Mouse (Mus musculus): ENCODE results near the gene Arl8a. TPM values are rescaled to one million over a fixed set of nuclear protein-coding genes. Genes with fewer than 3 reads are reported as not detected.

Arl8a gene
- polyA plus RNA-seq, 1 experiment from 2014 or later = 55.5 TPM

DNA sequence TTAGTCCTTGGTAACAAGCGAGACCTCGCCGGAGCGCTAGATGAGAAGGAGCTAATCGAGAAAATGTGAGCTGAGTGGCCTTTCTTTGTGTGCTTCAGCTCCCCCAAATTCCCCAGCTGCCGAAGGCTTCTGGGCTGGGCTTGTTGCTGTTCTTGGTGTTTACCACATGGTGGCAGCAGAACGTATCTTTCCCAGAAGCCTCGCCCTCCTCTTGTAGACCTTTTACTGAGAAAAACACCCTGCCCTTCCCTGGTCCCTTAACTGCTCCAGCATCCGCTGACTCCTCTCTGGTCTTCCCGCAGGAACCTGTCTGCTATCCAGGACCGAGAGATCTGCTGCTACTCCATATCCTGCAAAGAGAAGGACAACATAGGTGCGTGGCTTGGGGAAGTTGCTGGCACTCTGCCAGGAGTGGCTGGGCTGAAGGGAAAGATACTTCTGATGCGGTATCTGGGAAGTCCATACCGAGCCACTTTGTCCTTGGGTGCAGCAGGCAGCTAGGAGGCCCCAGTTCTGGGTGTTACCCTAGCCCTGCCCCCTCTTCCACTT is 7.9 kb downstream of the Arl8a start:
- H3K27ac ChIP-seq (ENCODE audit: low read length) = peak overlapping the region; percentile 62
- peaks cover 20% of the 10 kb centered on the region for H3K36me3 ChIP-seq (ENCODE audit: control insufficient read depth, insufficient read depth, low read length)
- H3K4me3 ChIP-seq (ENCODE audit: low read depth, low read length) = peak overlapping the region; percentile 15; the same call in 1 of the 2 replicates
- no peaks in the 10 kb centered on the region for H3K27me3 ChIP-seq (ENCODE audit: control insufficient read depth, insufficient read depth, low read length)
- H3K4me1 ChIP-seq (ENCODE audit: control insufficient read depth, insufficient read depth, low read length) = peaks cover 18% of the 10 kb centered on the region
- peak overlapping the region; percentile 42 for H3K4me2 ChIP-seq (replicated peaks; ENCODE audit: low read depth, low read length)
- peak; percentile 72 for ATAC-seq (ENCODE audit: insufficient number of reproducible peaks, insufficient read depth, low FRiP score, low read depth)
- no peak overlapping the region; the same call in 1 of the 2 replicates for H3K9ac ChIP-seq (replicated peaks; ENCODE audit: low read depth, low read length)
- WGBS = under 1% methylated on average over 14 of the region's 14 CpGs
- H3K9me3 ChIP-seq (ENCODE audit: control insufficient read depth, low read depth, low read length) = no peaks in the 10 kb centered on the region

DNA sequence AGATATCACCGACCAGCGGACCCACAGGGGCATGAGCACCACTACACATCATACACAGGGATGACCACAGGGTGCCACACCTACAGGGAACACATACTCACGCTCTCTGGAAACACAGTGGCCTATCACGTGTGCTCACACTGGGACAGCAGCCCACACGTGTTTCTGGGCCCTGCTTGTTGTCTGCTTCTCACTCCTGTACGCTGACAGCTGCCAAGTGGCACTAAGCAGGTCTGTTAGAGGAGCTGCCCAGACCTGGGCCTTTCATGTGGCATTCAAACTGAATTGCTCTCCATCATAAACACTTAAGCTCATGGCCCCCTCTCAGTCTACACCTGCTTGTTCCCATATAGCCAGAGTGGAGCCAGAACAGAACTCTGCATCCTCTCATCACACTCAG is 9.7 kb downstream of the Arl8a start:
- H3K36me3 ChIP-seq (ENCODE audit: control insufficient read depth, insufficient read depth, low read length) = peaks cover 20% of the 10 kb centered on the region
- WGBS = 90% methylated on average over 6 of the region's 6 CpGs
- H3K4me2 ChIP-seq (replicated peaks; ENCODE audit: low read depth, low read length) = no peak overlapping the region
- H3K4me1 ChIP-seq (ENCODE audit: control insufficient read depth, insufficient read depth, low read length) = peaks cover 20% of the 10 kb centered on the region
- H3K27me3 ChIP-seq (ENCODE audit: control insufficient read depth, insufficient read depth, low read length) = no peaks in the 10 kb centered on the region
- H3K9me3 ChIP-seq (ENCODE audit: control insufficient read depth, low read depth, low read length) = no peaks in the 10 kb centered on the region
- H3K4me3 ChIP-seq (ENCODE audit: low read depth, low read length) = no peak overlapping the region
- no peak overlapping the region for H3K27ac ChIP-seq (ENCODE audit: low read length)
- ATAC-seq (ENCODE audit: insufficient number of reproducible peaks, insufficient read depth, low FRiP score, low read depth) = no peak
- no peak overlapping the region for H3K9ac ChIP-seq (replicated peaks; ENCODE audit: low read depth, low read length)

DNA sequence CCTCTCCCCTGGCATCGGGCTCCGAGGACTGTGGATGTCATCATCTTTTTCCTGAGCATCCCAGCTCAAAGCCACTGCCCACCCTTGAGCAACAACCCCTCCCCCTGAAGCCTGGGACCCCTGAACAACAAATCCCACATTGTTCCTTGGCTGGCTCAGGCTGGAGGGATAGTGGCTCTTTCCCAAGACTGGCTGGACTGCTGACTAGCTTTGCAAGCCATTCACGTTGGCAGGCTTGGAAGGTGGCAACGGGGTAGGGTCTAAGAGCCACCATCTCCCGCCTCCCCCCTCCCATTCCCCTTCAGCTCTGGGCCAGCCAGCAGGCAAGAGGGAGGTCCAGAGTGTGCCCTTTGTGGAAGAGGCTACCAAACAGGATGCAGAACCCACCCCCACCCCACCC is 12.0 kb downstream of the Arl8a start:
- Histone ChIP-seq H3K4me1 (ENCODE audit: control insufficient read depth, insufficient read depth, low read length) (peaks cover 18% of the 10 kb centered on the region), H3K9ac (replicated peaks; ENCODE audit: low read depth, low read length) (no peak overlapping the region), H3K27me3 (ENCODE audit: control insufficient read depth, insufficient read depth, low read length) (no peaks in the 10 kb centered on the region), H3K27ac (ENCODE audit: low read length) (no peak overlapping the region), H3K36me3 (ENCODE audit: control insufficient read depth, insufficient read depth, low read length) (peaks cover 16% of the 10 kb centered on the region), H3K4me2 (replicated peaks; ENCODE audit: low read depth, low read length) (no peak overlapping the region), H3K9me3 (ENCODE audit: control insufficient read depth, low read depth, low read length) (no peaks in the 10 kb centered on the region), H3K4me3 (ENCODE audit: low read depth, low read length) (no peak overlapping the region)
- WGBS = 67% methylated on average over 5 of the region's 5 CpGs
- no peak for ATAC-seq (ENCODE audit: insufficient number of reproducible peaks, insufficient read depth, low FRiP score, low read depth)

DNA sequence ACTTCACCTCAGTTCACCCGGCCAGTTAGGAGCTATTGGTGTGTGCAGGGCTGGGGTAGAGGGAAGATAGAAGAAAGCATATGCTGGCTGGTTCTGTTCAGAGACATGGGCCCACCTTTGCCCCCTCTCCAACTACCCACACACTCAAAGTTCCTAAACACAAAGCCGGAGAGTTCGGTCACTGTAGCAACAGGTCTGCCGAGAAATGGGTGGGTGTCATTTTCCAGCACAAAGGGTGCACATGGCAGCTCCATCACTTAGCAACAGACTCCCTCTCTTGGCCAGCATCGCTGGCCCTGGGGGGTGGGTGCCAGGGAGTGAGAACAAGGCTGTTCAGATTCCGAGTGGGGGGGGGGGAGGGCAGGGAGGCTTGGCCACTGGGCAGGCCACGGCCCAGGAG is 12.4 kb downstream of the Arl8a start:
- whole genome bisulfite sequencing = 56% methylated on average over 7 of the region's 7 CpGs
- ATAC-seq (ENCODE audit: insufficient number of reproducible peaks, insufficient read depth, low FRiP score, low read depth) = no peak; the same call in 1 of the 2 replicates
- Histone ChIP-seq H3K27me3 (ENCODE audit: control insufficient read depth, insufficient read depth, low read length) (no peaks in the 10 kb centered on the region), H3K9me3 (ENCODE audit: control insufficient read depth, low read depth, low read length) (no peaks in the 10 kb centered on the region), H3K9ac (replicated peaks; ENCODE audit: low read depth, low read length) (no peak overlapping the region), H3K4me3 (ENCODE audit: low read depth, low read length) (no peak overlapping the region), H3K36me3 (ENCODE audit: control insufficient read depth, insufficient read depth, low read length) (peaks cover 16% of the 10 kb centered on the region), H3K27ac (ENCODE audit: low read length) (peak overlapping the region; percentile 13; the same call in 1 of the 2 replicates), H3K4me1 (ENCODE audit: control insufficient read depth, insufficient read depth, low read length) (peaks cover 15% of the 10 kb centered on the region), H3K4me2 (replicated peaks; ENCODE audit: low read depth, low read length) (no peak overlapping the region)

DNA sequence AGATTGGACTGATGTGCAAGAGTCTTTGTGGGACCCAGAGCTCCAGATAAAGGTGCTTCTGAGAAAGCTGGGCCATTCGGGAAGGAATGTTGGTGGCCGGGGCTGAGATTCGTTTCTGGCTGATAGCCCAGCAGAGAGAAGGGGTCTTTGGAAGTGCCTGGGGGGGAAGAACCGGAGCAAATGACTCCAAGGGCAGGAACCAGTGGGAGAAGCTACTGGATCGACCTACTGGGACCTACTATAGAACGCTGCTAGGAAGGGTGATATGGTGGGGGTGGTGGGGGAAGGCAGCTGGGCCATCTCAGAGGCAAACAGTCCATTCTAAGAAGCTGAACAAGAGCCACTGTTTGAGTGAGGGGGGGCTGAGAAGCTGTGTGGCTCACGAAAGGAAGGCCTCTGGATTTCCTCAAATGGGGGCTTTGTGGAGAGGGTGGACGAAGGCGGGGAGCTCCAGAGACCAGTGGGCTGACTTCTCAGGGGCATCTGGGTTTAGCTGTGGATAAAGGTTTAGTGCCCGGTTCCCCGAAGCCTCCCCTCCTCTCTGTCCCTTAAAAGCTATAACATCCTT is 13.0 kb downstream of the Arl8a start:
- ATAC-seq (ENCODE audit: insufficient number of reproducible peaks, insufficient read depth, low FRiP score, low read depth) = no peak
- WGBS = 62% methylated on average over 11 of the region's 11 CpGs
- no peak overlapping the region for H3K9ac ChIP-seq (replicated peaks; ENCODE audit: low read depth, low read length)
- no peak overlapping the region for H3K4me3 ChIP-seq (ENCODE audit: low read depth, low read length)
- no peaks in the 10 kb centered on the region for H3K27me3 ChIP-seq (ENCODE audit: control insufficient read depth, insufficient read depth, low read length)
- H3K27ac ChIP-seq (ENCODE audit: low read length) = peak overlapping the region; percentile 13; the same call in 1 of the 2 replicates
- H3K4me1 ChIP-seq (ENCODE audit: control insufficient read depth, insufficient read depth, low read length) = peaks cover 11% of the 10 kb centered on the region
- H3K9me3 ChIP-seq (ENCODE audit: control insufficient read depth, low read depth, low read length) = no peaks in the 10 kb centered on the region
- H3K4me2 ChIP-seq (replicated peaks; ENCODE audit: low read depth, low read length) = no peak overlapping the region
- peaks cover 16% of the 10 kb centered on the region for H3K36me3 ChIP-seq (ENCODE audit: control insufficient read depth, insufficient read depth, low read length)

DNA sequence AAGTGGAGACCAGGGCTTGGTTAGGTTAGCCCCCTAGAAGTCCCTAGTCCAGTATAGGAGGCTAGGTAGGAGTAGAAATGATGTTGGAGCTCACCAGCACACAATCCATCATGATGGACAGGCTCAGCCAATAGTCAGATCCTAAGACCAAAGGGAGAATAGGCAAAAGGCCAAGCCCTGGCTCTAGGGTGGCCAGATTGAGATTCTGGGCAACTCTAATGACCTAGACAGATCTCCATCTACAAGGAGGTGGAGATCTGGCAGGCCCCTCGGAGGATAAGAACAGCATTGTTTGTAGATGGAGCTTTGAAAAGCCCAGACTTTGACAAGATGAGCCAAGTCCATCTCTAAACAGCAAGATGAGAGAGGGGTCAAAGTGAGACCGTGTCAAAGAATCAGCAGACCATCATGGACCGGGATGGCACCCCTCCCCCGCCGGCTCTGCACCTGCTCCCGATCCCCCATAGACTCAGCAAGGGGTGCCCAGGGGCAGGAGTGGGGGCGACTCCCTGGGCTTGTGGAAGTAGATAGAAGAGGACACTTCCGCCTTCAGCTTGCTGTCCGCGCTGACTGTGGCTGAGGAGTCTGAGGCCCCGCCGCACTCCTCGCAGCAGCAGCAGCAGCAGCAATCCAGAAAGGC is 13.9 kb downstream of the Arl8a start:
- no peaks in the 10 kb centered on the region for H3K9me3 ChIP-seq (ENCODE audit: control insufficient read depth, low read depth, low read length)
- H3K4me2 ChIP-seq (replicated peaks; ENCODE audit: low read depth, low read length) = no peak overlapping the region
- ATAC-seq (ENCODE audit: insufficient number of reproducible peaks, insufficient read depth, low FRiP score, low read depth) = no peak
- H3K4me3 ChIP-seq (ENCODE audit: low read depth, low read length) = no peak overlapping the region
- WGBS = 79% methylated on average over 13 of the region's 13 CpGs
- H3K27ac ChIP-seq (ENCODE audit: low read length) = no peak overlapping the region
- H3K36me3 ChIP-seq (ENCODE audit: control insufficient read depth, insufficient read depth, low read length) = peaks cover 11% of the 10 kb centered on the region
- H3K4me1 ChIP-seq (ENCODE audit: control insufficient read depth, insufficient read depth, low read length) = peaks cover 7% of the 10 kb centered on the region; the same call in 1 of the 2 replicates
- no peak overlapping the region for H3K9ac ChIP-seq (replicated peaks; ENCODE audit: low read depth, low read length)
- H3K27me3 ChIP-seq (ENCODE audit: control insufficient read depth, insufficient read depth, low read length) = no peaks in the 10 kb centered on the region

DNA sequence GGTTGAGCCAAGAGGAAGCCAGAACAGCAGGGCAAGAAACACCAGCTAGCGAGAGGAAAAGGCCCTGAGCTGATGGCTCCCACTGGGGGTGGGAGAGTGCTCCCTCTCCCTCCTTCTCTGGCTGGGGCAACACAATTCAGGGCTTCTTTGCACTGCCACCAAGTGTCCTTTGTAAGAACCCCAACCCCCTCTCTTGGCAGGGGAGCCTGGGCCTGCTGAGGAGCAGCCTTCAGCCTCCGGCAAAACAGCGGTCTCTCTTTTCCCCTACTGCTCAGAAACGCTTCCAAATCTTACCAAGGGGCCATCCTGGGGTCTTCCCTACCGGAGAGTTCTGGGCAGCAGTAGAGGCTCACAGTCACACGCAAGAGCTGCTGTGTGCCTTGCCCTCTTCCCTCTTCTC is 16.1 kb downstream of the Arl8a start:
- 61% methylated on average over 6 of the region's 6 CpGs for WGBS
- no peak overlapping the region for H3K27ac ChIP-seq (ENCODE audit: low read length)

DNA sequence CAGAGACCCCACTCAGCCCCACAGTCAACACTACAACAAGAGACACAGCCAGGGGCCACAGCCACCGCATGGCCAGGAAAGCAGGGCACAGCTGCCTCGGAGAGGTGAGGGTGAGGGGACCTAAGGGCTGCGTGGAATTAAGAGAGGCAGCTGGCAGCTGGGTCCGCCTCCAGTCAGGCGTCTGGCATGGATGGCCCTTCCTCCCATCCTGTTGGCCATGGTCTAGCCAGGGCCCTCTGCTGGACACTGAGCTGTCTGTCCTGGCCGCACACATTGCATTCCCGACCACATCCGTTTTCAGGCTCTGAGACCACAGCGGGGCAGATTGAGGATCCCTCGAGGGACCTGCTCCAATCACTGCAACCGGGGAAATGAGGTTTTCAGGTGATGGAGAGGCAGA is 20.8 kb downstream of the Arl8a start, which contains the start of gene Gpr37l1:
Gene Gpr37l1, minus strand, starts transcription at position 247 of the 400 bp plus-strand sequence.
- no peaks in the 10 kb centered on the region for H3K36me3 ChIP-seq (ENCODE audit: control insufficient read depth, insufficient read depth, low read length)
- H3K9me3 ChIP-seq (ENCODE audit: control insufficient read depth, low read depth, low read length) = no peaks in the 10 kb centered on the region
- WGBS = 72% methylated on average over 11 of the region's 11 CpGs
- no peak within 1 kb of the TSS for H3K9ac ChIP-seq (replicated peaks; ENCODE audit: low read depth, low read length)
- peaks cover 3% of the 10 kb centered on the region; the same call in 1 of the 2 replicates for H3K4me1 ChIP-seq (ENCODE audit: control insufficient read depth, insufficient read depth, low read length)
- no peak for ATAC-seq (ENCODE audit: insufficient number of reproducible peaks, insufficient read depth, low FRiP score, low read depth)
- H3K4me2 ChIP-seq (replicated peaks; ENCODE audit: low read depth, low read length) = no peak within 1 kb of the TSS
- no peak within 1 kb of the TSS for H3K4me3 ChIP-seq (ENCODE audit: low read depth, low read length)
- H3K27me3 ChIP-seq (ENCODE audit: control insufficient read depth, insufficient read depth, low read length) = no peaks in the 10 kb centered on the region
- H3K27ac ChIP-seq (ENCODE audit: low read length) = no peak within 1 kb of the TSS

More for the DNA sequence above, 16.1 kb downstream of the Arl8a start:
- no peak for ATAC-seq (ENCODE audit: insufficient number of reproducible peaks, insufficient read depth, low FRiP score, low read depth)
- no peaks in the 10 kb centered on the region for H3K27me3 ChIP-seq (ENCODE audit: control insufficient read depth, insufficient read depth, low read length)
- no peak overlapping the region for H3K9ac ChIP-seq (replicated peaks; ENCODE audit: low read depth, low read length)
- H3K4me1 ChIP-seq (ENCODE audit: control insufficient read depth, insufficient read depth, low read length) = peaks cover 7% of the 10 kb centered on the region; the same call in 1 of the 2 replicates
- H3K4me2 ChIP-seq (replicated peaks; ENCODE audit: low read depth, low read length) = no peak overlapping the region
- H3K36me3 ChIP-seq (ENCODE audit: control insufficient read depth, insufficient read depth, low read length) = no peaks in the 10 kb centered on the region
- H3K4me3 ChIP-seq (ENCODE audit: low read depth, low read length) = no peak overlapping the region
- no peaks in the 10 kb centered on the region for H3K9me3 ChIP-seq (ENCODE audit: control insufficient read depth, low read depth, low read length)
